Mouse (Mus musculus): ENCODE data around the gene Coch.
A peak's percentile ranks its signal among the peaks of the same experiment; 100 is the strongest.
"Not testable (repeated sequence)": the region's sequence is repeated elsewhere in the genome, so short reads cannot be mapped to it uniquely, and the experiment has no call there.

Coch gene

GRCm38 (mm10) chr12:51593229-51594029, at the start of gene Coch:
Coch (plus strand) TSS chr12:51593341.
- DNase-seq, result no peak

DNA sequence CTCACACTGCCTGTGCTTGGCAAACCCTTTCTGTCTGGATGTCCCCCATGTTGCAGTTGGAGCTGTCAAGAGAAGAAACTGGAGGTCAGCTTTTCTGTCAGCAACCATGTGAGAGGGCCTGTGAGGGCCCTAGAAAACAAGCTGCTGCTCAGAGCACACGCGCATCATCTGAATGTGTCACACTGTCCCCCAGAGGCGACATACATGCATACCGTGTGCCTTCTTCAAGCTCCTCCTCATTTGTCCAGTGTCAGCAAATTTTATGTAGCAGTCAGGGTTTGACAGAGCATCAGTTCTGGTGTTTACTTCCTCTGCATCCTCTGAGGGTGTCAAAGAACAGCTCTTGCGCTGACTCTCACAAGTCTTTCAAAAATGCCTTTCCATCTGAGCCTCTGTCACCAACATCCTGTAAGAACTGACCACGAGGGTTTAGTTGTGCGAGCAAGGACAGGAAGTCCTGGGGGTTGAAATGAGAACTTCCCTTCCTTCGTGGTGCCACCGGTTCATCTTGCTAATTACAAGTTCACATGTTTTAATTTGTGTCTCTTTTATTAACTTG, 49.7 kb upstream of the Coch start:
- DNase-seq, result no peak

DNA sequence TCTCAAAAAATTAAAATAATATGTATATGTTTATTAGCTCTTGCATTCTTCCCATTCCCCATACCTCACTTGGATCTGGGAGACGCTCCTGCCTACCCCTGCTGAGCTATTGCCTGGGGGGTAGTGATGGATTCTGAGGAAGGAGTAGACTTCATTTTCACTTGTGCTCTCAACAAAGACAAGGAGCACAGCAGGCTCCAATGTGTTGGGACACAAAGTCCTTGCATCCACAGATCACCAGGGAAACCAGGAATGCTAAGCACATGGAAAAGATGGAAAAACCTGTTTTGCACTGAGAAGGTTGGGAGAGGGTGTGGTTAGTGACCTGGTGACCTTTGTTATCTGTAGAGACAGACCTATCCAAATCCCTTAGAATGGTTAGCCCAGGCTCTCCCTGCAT, 38.1 kb upstream of the Coch start:
- DNase-seq, result no peak

DNA sequence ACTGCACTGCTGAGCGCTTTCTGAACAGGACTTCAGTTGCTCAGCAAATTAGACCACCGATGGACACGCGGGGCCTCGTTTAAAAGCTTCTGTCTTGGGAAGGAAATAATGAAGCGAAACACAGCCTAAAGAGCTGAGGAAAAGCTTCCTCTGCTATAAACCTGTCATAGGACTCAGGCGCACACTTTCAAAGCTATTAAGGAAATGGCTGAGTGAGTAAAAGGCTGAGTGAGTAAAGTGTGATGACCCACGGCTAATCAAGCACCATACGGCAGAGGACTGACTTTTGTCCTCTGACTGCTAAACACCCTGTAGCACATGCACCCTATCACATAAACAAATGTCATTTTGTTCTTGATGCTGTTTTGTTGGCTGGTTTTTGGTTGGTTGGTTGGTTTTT, 31.7 kb upstream of the Coch start:
- DNase-seq, result no peak

GRCm38 (mm10) chr12:51567225-51567624, 25.9 kb upstream of the Coch start:
- DNase-seq, result no peak

DNA sequence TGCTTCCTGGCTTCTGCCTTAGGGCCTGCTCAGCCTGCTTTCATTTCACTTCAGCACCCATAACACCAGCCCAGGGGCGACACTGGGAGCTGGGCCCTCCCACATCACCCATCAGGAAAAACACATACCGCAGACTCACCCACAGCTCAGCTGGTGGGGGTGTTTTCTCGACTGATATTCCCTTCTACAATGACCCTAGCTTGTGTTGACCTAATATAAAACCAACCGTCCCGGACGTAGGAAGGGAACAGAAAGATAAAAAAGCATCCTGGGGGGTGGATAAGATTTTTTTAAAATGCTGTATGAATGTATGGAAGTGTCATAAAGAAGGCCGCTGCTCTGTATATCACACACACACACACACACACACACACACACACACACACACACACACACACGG, 23.7 kb upstream of the Coch start:
- no peak for DNase-seq

DNA sequence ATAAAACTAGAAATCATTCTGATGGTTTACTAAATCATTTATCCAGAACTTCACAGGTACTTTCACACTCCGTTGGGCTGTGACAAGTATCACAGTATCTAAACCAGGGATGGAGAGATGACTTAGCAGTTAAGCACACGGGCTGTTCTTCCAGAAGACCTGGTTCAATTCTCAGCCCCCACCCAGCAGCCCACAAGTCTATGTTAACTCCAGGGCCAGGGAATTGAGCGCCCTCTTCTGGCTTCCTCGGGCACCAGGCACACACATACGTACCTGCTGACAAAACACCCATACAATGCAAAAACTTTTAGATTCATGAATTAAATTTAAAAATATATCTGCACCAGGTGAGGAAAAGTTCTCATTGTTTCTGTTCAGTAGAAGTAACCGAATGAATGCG, 23.2 kb upstream of the Coch start:
- no peak for DNase-seq

- DNase-seq, result no peak
Measured at GRCm38 (mm10) chr12:51572651-51573050, 20.5 kb upstream of the Coch start.

- DNase-seq, result not testable (repeated sequence)
Measured at GRCm38 (mm10) chr12:51577816-51578215, 15.3 kb upstream of the Coch start.

GRCm38 (mm10) chr12:51589263-51589662, 3.9 kb upstream of the Coch start:
- no peak for DNase-seq

GRCm38 (mm10) chr12:51591921-51592320, 1.2 kb upstream of the Coch start:
- no peak for DNase-seq

DNA sequence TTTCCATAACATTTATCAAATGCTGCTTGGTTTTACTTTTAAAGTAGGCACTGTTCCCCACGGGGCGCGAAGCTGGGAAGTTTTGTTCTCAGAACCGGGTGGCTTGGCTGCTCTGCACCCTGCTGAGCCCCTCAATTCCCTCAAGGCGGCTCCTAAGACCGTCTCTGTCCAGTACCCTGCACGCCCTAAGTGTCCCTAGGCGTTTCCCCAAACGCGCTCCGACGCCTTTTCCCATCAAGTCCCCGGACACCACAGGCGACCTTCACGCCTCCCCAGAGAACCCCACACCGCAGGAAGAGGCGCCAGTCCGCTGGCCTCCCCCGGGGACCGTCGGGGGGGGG, 283 bp upstream of the Coch start:
- no peak for DNase-seq

GRCm38 (mm10) chr12:51594030-51594470, 909 bp downstream of the Coch start:
- DNase-seq, result no peak

- no peak for DNase-seq
Measured at GRCm38 (mm10) chr12:51603306-51603705, 10.2 kb downstream of the Coch start.

GRCm38 (mm10) chr12:51606138-51606537, 13.0 kb downstream of the Coch start:
- no peak for DNase-seq

DNA sequence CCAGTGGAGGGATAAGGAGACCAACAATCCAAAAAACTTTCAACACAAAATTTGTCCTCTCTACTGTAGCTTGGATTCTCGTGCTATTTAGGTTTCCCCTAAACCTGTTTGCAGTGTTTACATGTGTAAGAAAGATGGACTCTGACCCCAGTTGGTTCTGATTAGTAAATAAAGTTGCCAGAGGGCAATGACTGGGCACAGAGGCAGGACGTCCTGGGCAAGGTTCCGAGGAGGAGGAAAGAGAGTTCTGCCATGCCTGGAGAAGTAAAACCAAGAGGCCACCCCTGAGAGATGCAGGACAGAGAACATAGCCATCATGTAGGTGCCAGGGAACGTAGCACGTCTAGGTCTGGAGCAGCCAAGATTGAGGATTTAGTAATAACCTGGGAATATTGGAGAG, 19.2 kb downstream of the Coch start:
- DNase-seq, result peak; percentile 19 to 30

- no peak for DNase-seq
Measured at GRCm38 (mm10) chr12:51620572-51620971, 27.4 kb downstream of the Coch start.

DNA sequence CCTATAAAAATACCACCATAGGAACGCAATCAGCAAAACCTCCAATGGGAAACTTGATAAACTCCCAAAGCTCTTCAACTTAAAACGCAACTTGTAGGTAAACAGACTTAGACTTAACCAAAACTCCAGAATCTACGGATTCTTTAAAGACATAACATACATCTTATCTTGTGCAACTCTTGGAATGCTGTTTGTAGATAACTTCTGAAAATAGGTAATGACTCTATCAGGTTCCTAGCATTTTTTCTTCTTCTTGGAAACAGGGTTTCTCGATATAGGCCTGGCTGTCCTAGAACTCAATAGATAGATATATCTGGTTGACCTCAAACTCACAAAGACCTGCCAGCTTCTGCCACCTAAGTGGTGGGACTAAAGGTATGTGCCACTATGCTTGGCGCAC, 28.0 kb downstream of the Coch start:
- DNase-seq, result no peak

GRCm38 (mm10) chr12:51622670-51623365, 29.7 kb downstream of the Coch start:
- DNase-seq, result no peak

DNA sequence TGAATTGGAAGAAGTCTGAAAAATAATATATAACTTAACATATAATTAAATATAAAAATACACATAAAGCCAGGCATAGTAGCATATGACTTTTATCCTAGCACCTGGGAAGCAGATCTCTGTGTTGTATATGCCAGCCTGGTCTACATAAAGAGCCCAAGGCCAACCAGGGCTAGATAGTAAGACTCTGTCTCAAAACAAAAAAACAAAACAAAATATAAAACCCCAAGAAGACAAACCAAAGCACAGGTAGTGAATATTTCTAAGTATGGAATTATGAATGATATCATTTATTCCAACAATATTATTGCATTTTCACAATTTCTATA, 30.2 kb downstream of the Coch start:
- no peak for DNase-seq

GRCm38 (mm10) chr12:51633481-51633880, 40.3 kb downstream of the Coch start:
- DNase-seq, result peak; percentile 20 to 39

DNA sequence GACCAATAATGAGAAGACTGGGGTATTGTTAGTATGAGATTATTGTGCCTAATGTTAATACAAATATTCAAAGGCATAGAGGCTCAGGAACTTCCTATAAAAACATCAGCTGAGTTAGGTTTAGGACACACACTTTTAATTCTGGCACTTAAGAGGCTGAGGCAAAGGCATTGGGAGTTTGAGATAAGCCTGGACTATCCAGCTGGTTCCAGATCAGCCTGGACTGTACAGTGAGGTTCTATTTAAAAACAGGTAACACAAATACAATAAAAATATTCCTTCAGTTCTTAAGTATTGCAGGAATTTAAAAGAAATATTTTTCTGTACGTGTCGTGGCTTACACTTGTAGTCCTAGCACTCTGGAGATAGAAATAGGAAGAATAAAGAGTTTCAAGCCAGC, 43.1 kb downstream of the Coch start:
- no peak for DNase-seq

GRCm38 (mm10) chr12:51636689-51637470, 43.7 kb downstream of the Coch start:
- no peak for DNase-seq

- DNase-seq, result no peak
Measured at GRCm38 (mm10) chr12:51641871-51642270, 48.7 kb downstream of the Coch start.
